Mouse (Mus musculus) liver, embryonic 14.5 days (tissue): ENCODE measurements around the gene Ap5z1. TPM values are rescaled to one million over a fixed set of nuclear protein-coding genes. Genes with fewer than 3 reads are reported as not detected.

Experiments
- ATAC-seq: fragments of 200-750 bp; cut with Nextera tagmentation; 2 replicates; pipeline ENCODE4 v1.8.0; 2017; ENCODE audit warnings: moderate number of reproducible peaks, mild to moderate bottlenecking, moderate library complexity; ENCODE audit not compliant: insufficient read depth
- DNase-seq, 3 experiments: peaks; one replicate each; pipeline ENCODE4 v3.0.0-alpha.2; 2012 to 2013; ENCODE audit warnings: low read depth in 3 of 3, low spot score in 3 of 3
- H3K27ac ChIP-seq: fragments of 300-500 bp; sonication (generic); 2 replicates; pipeline ENCODE4 v1.5.1; 2014; ENCODE audit warnings: moderate library complexity, mild to moderate bottlenecking, control low read depth, inconsistent platforms
- H3K27me3 ChIP-seq: fragments of 300-500 bp; sonication (generic); 2 replicates; pipeline ENCODE4 v1.6.1; 2014; ENCODE audit warnings: mild to moderate bottlenecking, low read length, moderate library complexity; ENCODE audit not compliant: control insufficient read depth, insufficient read depth
- H3K36me3 ChIP-seq: fragments of 300-500 bp; sonication (generic); replicated peaks from 2 replicates; pipeline ENCODE4 v1.6.1; 2014; ENCODE audit warnings: low read depth; ENCODE audit not compliant: control insufficient read depth, insufficient read depth
- H3K4me1 ChIP-seq, 2 experiments: fragments of 200-500 bp in 1 of 2; fragments of 300-500 bp in 1 of 2; sonication (generic) in 1 of 2; replicated peaks; 2 replicates each; pipeline ENCODE4 v1.6.1; 2012 to 2014; ENCODE audit warnings: antibody characterized with exemption in 1 of 2, inconsistent platforms in 1 of 2, low read length in 1 of 2; ENCODE audit not compliant: control insufficient read depth in 2 of 2, insufficient read depth in 2 of 2
- H3K4me2 ChIP-seq: fragments of 300-500 bp; sonication (generic); 2 replicates; pipeline ENCODE4 v1.6.1; 2014; ENCODE audit warnings: low read depth, mild to moderate bottlenecking, control low read depth, moderate library complexity
- H3K4me3 ChIP-seq, 2 experiments: fragments of 200-500 bp in 1 of 2; fragments of 300-500 bp in 1 of 2; sonication (generic) in 1 of 2; 2 replicates each; pipeline ENCODE4 v1.5.1; 2012 to 2014; ENCODE audit warnings: low read depth in 2 of 2, low read length in 2 of 2, mild to moderate bottlenecking in 2 of 2, control low read depth in 1 of 2, inconsistent platforms in 1 of 2, moderate library complexity in 1 of 2; ENCODE audit not compliant: insufficient read depth in 1 of 2
- H3K9ac ChIP-seq: fragments of 300-500 bp; sonication (generic); replicated peaks from 2 replicates; pipeline ENCODE4 v1.6.1; 2014; ENCODE audit warnings: mild to moderate bottlenecking, control low read depth, moderate library complexity
- H3K9me3 ChIP-seq: fragments of 300-500 bp; sonication (generic); 2 replicates; pipeline ENCODE4 v1.6.1; 2016; ENCODE audit warnings: low read length, mixed read lengths; ENCODE audit not compliant: control insufficient read depth
- CTCF ChIP-seq: IDR thresholded peaks from 2 replicates; pipeline ENCODE4 v1.5.1; 2016; ENCODE audit warnings: antibody characterized with exemption, low read depth, control low read depth
- EP300 ChIP-seq: IDR thresholded peaks from 2 replicates; pipeline ENCODE4 v1.6.1; 2016; ENCODE audit warnings: antibody characterized with exemption, low read depth
- WGBS: fragments of 180-500 bp; shearing (Covaris S2); extraction: QIAGEN DNeasy Blood & Tissue Kit; methylation state at CpG from one replicate; pipeline ENCODE4 v1.1.7; 2014; ENCODE audit not compliant: insufficient replicate concordance; 5-methylcytosine and 5-hydroxymethylcytosine counted together
- polyA plus RNA-seq, 2 experiments: library from polyadenylated mRNA; depleted of rRNA in 1 of 2; stranded (reverse) in 1 of 2; unstranded in 1 of 2; fragments of >200 nt; fragmentation: Nextera tagmentation in 1 of 2; extraction: Ambion mirVana in 1 of 2; gene quantifications; 2 replicates each; pipeline versions ENCODE4 v1.2.1 to v1.2.3; 2012 to 2014

Ap5z1 gene
- polyA plus RNA-seq, 2 experiments = 3.5 to 5.8 TPM

GRCm38 (mm10) chr5:142482512-142482911 lies 18.8 kb downstream of the Ap5z1 start:
- ATAC-seq (no peak), DNase-seq (peak in 2 of 3 experiments; percentile 24 to 31)
- no peaks in the 10 kb centered on the region for H3K27me3 ChIP-seq
- peak; percentile 91 for TF ChIP-seq CTCF
- no peak for TF ChIP-seq EP300
- WGBS = 50% methylated on average over 2 of the region's 2 CpGs
- no peak overlapping the region for H3K9ac ChIP-seq
- no peak overlapping the region for H3K4me3 ChIP-seq
- no peaks in the 10 kb centered on the region for H3K36me3 ChIP-seq
- H3K9me3 ChIP-seq = no peaks in the 10 kb centered on the region
- no peak overlapping the region for H3K4me2 ChIP-seq
- no peaks in the 10 kb centered on the region for H3K4me1 ChIP-seq
- H3K27ac ChIP-seq = no peak overlapping the region

DNA sequence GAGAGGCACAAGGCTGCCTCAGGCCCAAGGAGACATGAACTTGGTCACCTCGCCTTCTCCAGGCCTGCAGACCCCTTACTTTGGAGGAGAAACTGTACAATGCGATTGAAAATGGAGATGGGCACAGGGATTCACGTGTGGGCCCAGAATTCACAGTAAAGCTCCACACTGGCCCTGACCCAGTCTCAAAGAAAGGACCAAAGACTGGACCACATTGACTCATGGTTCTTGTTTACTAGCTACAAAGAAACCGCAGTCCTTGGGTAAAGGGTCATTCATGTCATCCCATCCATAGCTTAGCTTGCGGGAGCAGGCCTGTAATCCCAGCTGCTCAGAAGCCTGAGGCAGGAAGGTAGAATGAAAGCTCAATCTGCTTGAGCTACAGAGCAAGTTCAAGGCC lies 19.8 kb downstream of the Ap5z1 start:
- Histone ChIP-seq H3K27ac (no peak overlapping the region), H3K4me3 (no peak overlapping the region), H3K27me3 (no peaks in the 10 kb centered on the region), H3K36me3 (no peaks in the 10 kb centered on the region), H3K9ac (no peak overlapping the region), H3K4me2 (no peak overlapping the region), H3K9me3 (no peaks in the 10 kb centered on the region), H3K4me1 (no peaks in the 10 kb centered on the region)
- DNase-seq (no peak), ATAC-seq (no peak)
- WGBS = 78% methylated on average over 5 of the region's 5 CpGs
- no peak for TF ChIP-seq EP300

- H3K27me3 ChIP-seq = no peaks in the 10 kb centered on the region
- H3K4me3 ChIP-seq = no peak overlapping the region
- WGBS = 59% methylated on average over 9 of the region's 9 CpGs
- no peak for TF ChIP-seq CTCF
- TF ChIP-seq EP300 = no peak
- no peak overlapping the region for H3K27ac ChIP-seq
- no peak overlapping the region for H3K4me2 ChIP-seq
- H3K4me1 ChIP-seq = no peaks in the 10 kb centered on the region
- DNase-seq (no peak), ATAC-seq (no peak)
- H3K9ac ChIP-seq = no peak overlapping the region
- H3K36me3 ChIP-seq = no peaks in the 10 kb centered on the region
- no peaks in the 10 kb centered on the region for H3K9me3 ChIP-seq
Measured at GRCm38 (mm10) chr5:142486654-142487053, 22.9 kb downstream of the Ap5z1 start.

DNA sequence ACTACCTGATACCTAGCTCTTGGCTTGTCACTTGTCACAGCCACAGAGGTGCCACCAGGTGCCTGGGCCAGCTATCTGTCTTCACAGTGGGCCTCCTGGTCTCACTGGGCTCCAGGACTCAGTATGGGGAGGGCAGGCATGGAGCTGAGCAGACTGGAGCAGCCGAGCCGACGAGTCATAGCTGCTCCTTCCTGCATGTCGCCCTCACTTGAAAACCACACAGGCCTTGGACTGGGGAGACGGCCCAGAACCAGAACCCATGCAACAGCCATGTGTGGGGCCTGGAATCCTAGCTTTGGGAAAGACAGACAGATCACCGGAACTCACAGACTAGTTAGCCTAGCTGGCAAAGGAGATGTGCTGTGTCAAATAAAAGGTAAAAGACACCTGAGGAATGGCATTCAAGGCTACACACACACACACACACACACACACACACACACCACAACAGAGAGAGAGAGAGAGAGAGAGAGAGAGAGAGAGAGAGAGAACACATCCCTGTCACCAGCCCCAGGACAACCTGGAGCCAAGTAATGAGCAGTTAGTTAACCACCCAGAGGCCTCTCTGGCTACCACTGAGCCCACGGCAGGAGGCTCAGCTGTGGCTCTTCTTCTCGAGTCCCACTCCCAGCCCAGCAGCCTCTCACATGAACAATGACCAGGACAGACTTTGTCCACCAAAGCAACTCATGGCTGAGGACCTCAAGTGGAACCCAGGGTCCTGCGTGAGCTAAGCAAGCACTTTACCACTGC lies 26.4 kb downstream of the Ap5z1 start:
- H3K27ac ChIP-seq = no peak overlapping the region
- H3K9ac ChIP-seq = no peak overlapping the region
- DNase-seq (no peak), ATAC-seq (no peak)
- no peaks in the 10 kb centered on the region for H3K4me1 ChIP-seq
- no peak overlapping the region for H3K4me3 ChIP-seq
- no peaks in the 10 kb centered on the region for H3K36me3 ChIP-seq
- H3K4me2 ChIP-seq = no peak overlapping the region
- H3K27me3 ChIP-seq = no peaks in the 10 kb centered on the region
- no peak for TF ChIP-seq CTCF
- TF ChIP-seq EP300 = no peak
- H3K9me3 ChIP-seq = no peaks in the 10 kb centered on the region
- 42% methylated on average over 9 of the region's 9 CpGs for WGBS

GRCm38 (mm10) chr5:142493307-142493706 lies 29.6 kb downstream of the Ap5z1 start:
- WGBS = 55% methylated on average over 3 of the region's 3 CpGs
- no peak for DNase-seq
- Histone ChIP-seq H3K9me3 (no peaks in the 10 kb centered on the region), H3K4me1 (no peaks in the 10 kb centered on the region), H3K27ac (no peak overlapping the region), H3K9ac (no peak overlapping the region), H3K27me3 (no peaks in the 10 kb centered on the region), H3K36me3 (no peaks in the 10 kb centered on the region), H3K4me3 (no peak overlapping the region), H3K4me2 (no peak overlapping the region)
- no peak for ATAC-seq
- TF ChIP-seq EP300 (no peak), CTCF (no peak)
